ENCODE assay signal across 17 mouse cellular contexts in genomic region chr7:141874891-141875290, GRCm38 (mm10). TPM values are rescaled to one million over a fixed set of nuclear protein-coding genes. Genes with fewer than 3 reads are reported as not detected.
"Had no signal": no experiment of that assay in that cellular context is flagged by ENCODE, and none has a peak within 500 bp of the region (broad histone marks: within the 10 kb centered on the region; RNA-seq: fewer than 3 reads in every experiment).

No protein-coding gene starts in this region.

- H3K9ac ChIP-seq: limb, embryonic 13.5 days; liver, embryonic 12.5 days; liver, embryonic 15.5 days; lung, embryonic 15.5 days; midbrain, embryonic 13.5 days had no signal

- ATAC-seq: liver, embryonic 12.5 days; midbrain, embryonic 13.5 days had no signal

- H3K4me3 ChIP-seq: limb, embryonic 10.5 days; limb, embryonic 13.5 days; liver, embryonic 12.5 days; liver, embryonic 15.5 days; lung, embryonic 15.5 days; midbrain, embryonic 13.5 days had no signal

- H3K27ac ChIP-seq: limb, embryonic 10.5 days; limb, embryonic 13.5 days; liver, embryonic 12.5 days; liver, embryonic 15.5 days; lung, embryonic 15.5 days; midbrain, embryonic 13.5 days had no signal

- DNase-seq: kidney, adult 18-20 months; kidney, adult 9 months; kidney, postnatal 14 days; kidney, postnatal 4 days; liver; lung, adult 18-20 months; lung, postnatal 10 days; lung, postnatal 36 days; thymus, postnatal 25 days had no signal

- H3K4me2 ChIP-seq: limb, embryonic 13.5 days; liver, embryonic 12.5 days; liver, embryonic 15.5 days; lung, embryonic 15.5 days; midbrain, embryonic 13.5 days had no signal

- H3K27me3 ChIP-seq: limb, embryonic 13.5 days; liver, embryonic 12.5 days; liver, embryonic 15.5 days; lung, embryonic 15.5 days; midbrain, embryonic 13.5 days had no signal

- H3K9me3 ChIP-seq: limb, embryonic 10.5 days; limb, embryonic 13.5 days; liver, embryonic 12.5 days; liver, embryonic 15.5 days; lung, embryonic 15.5 days; midbrain, embryonic 13.5 days had no signal

- H3K4me1 ChIP-seq: limb, embryonic 10.5 days; limb, embryonic 13.5 days; liver, embryonic 12.5 days; liver, embryonic 15.5 days; lung, embryonic 15.5 days; midbrain, embryonic 13.5 days had no signal

RNA-seq across cellular contexts. Expression of gene Muc5b, which starts 36.0 kb away (rescaled TPM):
- polyA plus RNA-seq: neural tube, embryonic 11.5 days; small intestine, adult 2 months had no signal
